Mouse (Mus musculus) hematopoietic stem cell, adult 5-6 weeks (primary cell): ENCODE measurements around the gene Dnajc5. TPM values are rescaled to one million over a fixed set of nuclear protein-coding genes. Genes with fewer than 3 reads are reported as not detected.

ENCODE experiments used
- ATAC-seq, 2 experiments: fragments of 125-278 bp in 1 of 2; replicated peaks in 1 of 2; 2 replicates each; pipeline ENCODE4 v1.8.0; 2016 to 2017; ENCODE audit warnings: inconsistent platforms in 2 of 2, mild to moderate bottlenecking in 2 of 2, moderate number of reproducible peaks in 2 of 2, low read depth in 1 of 2, moderate TSS enrichment in 1 of 2; ENCODE audit not compliant: low FRiP score in 2 of 2, poor library complexity in 2 of 2, severe bottlenecking in 2 of 2, insufficient read depth in 1 of 2, low TSS enrichment in 1 of 2
- total RNA-seq: library from RNA; stranded (forward); fragments of 172-1452, 232-1000 nt; gene quantifications from 2 replicates; pipeline ENCODE4 v1.2.3, GENCODE M21; 2017

The Dnajc5 gene
- total RNA-seq, 1 experiment from 2014 or later, result 36.9 TPM

DNA sequence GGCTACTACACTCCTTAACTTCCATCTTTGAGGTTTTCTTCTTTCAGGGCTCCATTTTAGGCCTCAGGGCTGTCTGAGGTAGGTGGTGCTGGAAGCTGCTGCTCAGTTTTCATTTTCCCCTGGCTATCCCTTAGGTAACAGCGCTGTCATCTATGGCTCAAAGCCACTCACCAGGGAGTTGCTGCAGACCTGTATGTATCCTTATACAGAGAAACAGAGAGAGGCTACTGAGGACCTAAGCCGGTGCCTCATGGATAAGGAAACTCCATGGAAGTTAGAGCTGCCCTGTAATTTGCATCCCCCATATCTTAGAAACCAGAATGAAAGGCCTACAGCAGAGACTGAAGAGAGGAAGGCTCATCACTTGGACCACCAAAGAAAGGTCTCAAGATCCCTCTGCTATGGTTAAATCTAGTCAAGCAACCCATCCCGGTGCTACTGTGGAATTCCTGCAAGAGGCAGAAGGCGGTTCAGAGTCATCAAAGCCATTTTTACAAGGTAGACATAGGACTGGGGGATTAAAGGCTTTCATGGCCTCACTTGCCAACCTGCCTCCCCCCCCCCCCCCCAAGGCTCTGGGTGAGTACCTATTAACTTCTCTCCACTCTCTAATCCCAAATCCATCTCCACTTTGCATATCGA is 60.0 kb downstream of the Dnajc5 start:
- no peak for ATAC-seq

DNA sequence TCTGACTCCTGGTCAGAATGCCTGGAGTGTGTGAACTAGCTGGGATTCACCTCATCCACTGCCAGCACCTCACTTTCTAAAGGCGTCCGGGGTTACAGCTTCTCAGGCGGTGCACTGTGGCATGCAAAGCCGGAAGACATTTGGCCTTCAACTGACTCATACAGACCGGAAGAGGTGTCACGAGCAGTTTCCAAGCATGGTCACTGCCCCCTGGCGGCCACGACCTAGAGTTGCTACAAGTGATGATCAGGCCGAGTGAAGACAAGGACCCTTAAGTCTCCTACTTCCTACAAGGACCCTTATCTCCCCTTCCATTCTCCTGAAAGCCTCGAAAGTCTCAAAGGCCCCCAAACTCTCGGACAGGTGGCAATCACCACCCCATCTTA is 60.7 kb downstream of the Dnajc5 start:
- peak; percentile 89 to 90 for ATAC-seq

DNA sequence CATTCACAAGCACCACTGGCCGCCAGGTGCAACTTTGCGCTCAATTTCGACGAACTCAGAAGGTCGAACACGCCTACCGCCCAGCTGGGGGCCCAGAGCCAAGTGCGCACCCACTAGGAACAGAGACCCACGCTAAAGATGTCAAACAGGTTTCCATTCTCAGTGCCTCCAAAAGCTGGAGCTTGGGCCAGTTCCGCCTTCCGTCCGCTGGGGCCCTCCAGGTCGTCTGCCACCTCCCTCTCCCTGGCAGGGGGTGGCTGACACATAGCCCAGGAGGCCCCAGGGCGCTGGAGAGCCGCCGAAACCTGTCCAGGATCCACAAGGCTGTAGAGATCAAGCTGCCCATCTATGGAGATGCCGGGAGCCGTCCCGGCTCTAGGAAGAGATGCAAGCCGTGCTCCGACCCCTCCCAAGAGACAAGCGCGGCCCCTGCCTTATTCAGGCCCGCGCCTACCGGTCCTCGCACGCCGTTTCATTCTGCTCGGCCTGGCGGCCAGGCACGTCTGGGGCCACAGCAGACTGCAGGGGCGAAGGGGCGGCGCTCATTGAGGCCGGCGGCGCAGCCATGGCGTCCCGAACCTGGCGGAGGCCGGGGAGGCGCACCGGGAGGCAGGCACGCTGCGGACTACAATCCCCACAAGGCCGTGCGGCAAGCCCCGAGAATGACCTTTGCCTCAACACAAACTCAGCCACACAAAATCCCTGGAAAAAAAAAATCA is 61.3 kb downstream of the Dnajc5 start:
- ATAC-seq, result peak; percentile 48 to 66

DNA sequence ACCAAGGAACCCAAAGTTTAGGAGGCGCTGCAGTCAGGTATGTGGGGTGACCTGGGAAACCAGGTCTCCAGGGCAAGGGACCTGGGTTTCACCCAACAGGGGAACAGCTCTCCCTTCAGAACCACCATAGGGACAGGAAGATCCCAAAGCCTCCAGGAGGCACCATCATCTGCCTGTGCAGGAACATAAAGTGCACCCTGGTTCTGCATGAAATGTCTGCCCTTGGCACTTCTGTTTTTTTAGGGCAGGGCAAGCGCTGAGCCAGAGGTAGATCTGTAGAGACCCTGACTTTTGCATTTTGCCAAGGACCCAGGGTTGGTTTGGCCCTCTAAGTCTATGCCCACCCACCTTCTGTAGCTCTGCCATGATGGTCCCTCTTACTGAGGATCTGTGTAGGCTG is 62.1 kb downstream of the Dnajc5 start:
- ATAC-seq, result no peak

DNA sequence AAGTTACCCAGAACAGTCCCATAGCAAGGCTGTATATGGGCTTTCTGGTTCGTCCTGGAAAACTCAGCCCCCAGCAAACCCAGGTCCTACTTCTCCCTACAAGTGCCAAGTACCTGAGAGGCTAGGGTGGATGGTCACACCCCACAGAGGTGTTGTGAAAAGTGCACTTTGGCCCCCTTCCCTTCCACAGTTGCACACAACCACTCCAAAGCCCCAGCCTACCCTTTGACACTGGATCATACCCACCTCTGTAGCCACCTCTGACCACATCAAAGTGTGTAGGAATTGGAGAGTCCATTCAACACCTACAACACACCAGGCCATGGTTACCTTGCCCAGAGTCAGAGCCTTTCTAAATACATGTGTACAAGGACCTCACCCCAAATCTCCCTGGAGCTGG is 62.7 kb downstream of the Dnajc5 start:
- no peak for ATAC-seq

GRCm38 (mm10) chr2:181583460-181584257 is 63.4 kb downstream of the Dnajc5 start:
- ATAC-seq, result no peak

- ATAC-seq, result no peak
Observed at GRCm38 (mm10) chr2:181584411-181584942, 64.2 kb downstream of the Dnajc5 start, which contains the start of gene Uckl1. Uckl1 (minus strand) TSS chr2:181584892.

DNA sequence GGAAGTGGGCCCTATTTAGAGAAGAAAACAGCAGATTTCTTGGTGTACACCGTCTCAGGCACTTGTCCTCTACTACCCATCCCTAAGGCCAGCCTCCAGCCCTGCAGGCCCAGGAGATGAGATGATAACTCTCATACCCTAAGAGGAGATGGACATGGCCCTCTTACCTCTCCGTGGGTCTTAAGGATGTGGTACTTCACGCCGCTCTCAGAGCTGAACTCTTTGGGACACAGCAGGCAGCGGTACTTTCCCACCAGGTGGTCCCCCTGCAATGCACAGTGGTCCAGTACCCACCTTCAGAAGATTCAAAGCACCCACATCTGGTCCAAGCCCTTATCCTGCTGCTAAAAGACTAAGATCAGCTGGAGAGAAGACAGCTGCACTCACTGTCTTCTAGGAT is 65.2 kb downstream of the Dnajc5 start:
- no peak for ATAC-seq

GRCm38 (mm10) chr2:181586124-181586523 is 65.8 kb downstream of the Dnajc5 start:
- no peak for ATAC-seq

- ATAC-seq, result no peak
Observed at GRCm38 (mm10) chr2:181587796-181588195, 67.5 kb downstream of the Dnajc5 start.

GRCm38 (mm10) chr2:181588229-181588780 is 68.0 kb downstream of the Dnajc5 start:
- ATAC-seq, result no peak

DNA sequence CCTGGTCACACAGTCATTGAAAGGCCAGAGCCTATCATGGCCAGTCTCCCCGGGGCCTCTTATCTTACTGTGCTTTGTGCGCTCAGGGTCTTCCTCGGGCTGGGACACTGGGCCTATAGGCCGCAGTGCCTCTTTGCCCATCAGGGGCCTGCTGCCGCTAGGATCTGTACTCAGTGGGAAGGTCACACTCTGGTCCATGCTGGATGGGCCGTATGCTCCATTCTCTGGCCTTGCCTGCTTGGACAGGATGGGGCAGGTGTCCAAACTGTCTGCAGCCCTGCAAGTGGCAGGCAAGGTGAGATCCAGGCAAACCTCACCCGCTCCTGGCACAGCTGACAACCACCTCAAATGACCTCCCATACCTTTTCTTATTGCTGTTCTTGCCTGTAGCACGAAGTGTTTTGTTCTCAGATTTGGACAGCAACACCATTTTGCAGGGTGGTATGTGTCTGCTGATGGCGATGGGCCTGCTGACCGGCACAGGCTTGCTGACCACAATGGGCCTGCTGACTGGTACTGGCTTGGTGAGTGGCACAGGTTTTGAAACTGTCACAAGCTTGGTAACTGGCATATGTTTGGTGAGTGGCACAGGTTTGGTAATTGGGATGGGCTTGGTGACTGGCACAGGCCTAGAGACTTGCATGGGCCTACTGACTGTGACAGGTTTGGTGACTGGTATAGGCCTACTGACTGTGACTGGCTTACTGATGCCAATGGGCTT is 68.9 kb downstream of the Dnajc5 start:
- no peak for ATAC-seq

DNA sequence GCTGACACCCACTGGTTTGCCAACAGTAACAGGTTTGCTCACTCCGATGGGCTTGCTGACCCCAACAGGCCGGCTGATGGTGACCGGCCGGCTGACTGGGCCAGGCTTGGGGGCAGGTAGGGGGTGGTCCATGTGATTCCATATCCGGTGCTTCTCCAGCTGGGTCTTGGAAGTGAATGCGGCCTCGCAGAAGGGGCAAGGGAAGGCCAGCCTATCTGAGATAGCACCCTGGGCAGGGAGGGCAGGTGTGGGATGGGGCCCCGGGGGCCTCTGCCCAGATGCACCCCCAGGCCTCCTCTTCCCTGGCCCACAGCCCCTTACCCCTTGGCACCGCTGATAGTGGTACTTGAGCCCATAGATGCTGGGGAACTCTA is 69.4 kb downstream of the Dnajc5 start:
- no peak for ATAC-seq

- ATAC-seq, result no peak
Observed at GRCm38 (mm10) chr2:181590471-181590870, 70.2 kb downstream of the Dnajc5 start.

DNA sequence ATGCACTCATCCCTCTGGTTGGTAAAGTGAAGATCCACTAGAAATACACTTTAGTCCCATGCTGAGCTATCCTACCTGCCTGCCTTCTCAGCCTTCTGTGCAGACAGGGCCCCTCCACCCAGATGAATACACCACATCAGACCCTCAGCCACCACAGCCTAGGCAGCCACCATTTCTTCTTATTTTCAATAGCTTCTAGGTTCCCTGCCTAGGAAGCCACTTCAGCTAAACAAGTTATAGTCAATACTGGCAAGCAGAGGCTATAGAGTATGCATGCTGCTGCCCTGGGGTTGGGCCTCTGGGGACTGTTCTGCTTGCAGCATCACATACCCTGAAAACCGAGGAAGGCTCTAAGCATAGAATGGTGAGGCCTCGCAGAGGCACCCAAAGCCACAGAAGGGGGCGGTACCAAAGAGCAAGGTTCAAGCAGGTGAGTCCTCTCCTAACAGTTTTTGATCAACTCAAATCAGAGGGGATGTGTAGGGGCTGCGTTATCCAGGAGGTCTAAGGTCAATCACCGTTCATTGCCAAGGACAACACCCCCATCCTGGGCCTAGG is 71.3 kb downstream of the Dnajc5 start, which contains the start of gene Prpf6:
Prpf6 (plus strand) TSS at position 341 of the 558 bp plus-strand sequence.
- ATAC-seq, result no peak

DNA sequence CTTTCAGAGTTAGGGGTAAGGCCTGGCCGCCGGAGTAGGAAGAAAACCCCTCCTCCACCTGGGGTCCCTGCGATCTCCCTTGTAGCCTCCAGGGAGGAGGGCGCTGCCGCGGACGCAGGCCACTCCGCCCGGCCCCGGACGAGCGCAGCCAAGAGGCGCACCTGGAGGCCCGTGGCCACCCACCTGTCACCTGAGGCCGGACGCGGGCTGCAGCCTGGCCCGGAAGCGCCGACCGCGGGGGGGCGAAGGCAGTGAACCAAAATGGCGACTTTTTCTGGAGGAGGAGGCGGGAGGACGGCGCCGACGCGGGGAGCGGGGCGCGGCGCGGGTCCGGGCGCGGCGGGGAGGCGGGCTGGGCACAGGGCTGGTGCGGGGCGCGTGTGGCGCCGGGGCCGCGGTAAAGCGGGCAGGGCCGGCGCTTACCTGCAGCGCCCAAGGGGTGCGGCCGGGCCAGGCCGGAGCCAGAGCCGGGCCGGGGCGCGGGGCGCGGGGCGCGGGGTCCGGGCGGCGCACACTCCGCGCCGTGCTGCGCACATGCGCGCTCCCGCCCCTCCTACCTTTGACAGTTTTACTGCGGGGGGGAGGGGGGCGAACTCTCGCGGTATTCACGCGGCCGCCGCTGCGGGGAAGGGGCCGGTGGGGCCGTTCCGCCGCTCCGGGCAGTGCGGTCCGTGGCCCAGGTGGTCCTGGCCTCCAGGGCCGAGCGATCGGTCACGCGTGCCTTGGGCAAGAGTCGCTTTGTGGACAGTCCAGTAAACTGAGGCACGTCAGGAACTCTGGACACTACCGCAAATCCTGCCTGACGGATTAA is 72.2 kb downstream of the Dnajc5 start, which contains the start of gene Zfp512b:
Zfp512b (minus strand) TSS at position 573 of the 811 bp plus-strand sequence.
- ATAC-seq, result peak in 1 of 2 experiments; percentile 24; a peak in 2 of 4 replicates
